Mouse (Mus musculus) heart, postnatal 10 days (tissue): ENCODE results near the gene Mum1. TPM values are rescaled to one million over a fixed set of nuclear protein-coding genes. Genes with fewer than 3 reads are reported as not detected.
A peak's percentile ranks its signal among the peaks of the same experiment; 100 is the strongest.

ENCODE experiments used
- DNase-seq, 2 experiments: peaks; one replicate each; pipeline ENCODE4 v3.0.0; 2021
- intact Hi-C: fragments of 180-260 bp; cut with DNase I; formaldehyde crosslinking; loops from one replicate; pipeline ENCODE4 v1.15.1; 2025
- total RNA-seq, 2 experiments: library from RNA; stranded (reverse); gene quantifications; 2 replicates each; pipeline ENCODE4 v1.2.3; 2021

Mum1 gene
- total RNA-seq, 2 experiments from 2014 or later = 20.3 to 23.1 TPM

GRCm38 (mm10) chr10:80248971-80249640 is 22.9 kb downstream of the Mum1 start, which contains the start of gene Ndufs7:
Gene Ndufs7 (plus strand): TSS chr10:80249121.
- intact Hi-C loops = no loop called here

GRCm38 (mm10) chr10:80250059-80250458 is 23.8 kb downstream of the Mum1 start:
- intact Hi-C loops = no loop called here
- no peak for DNase-seq

More at GRCm38 (mm10) chr10:80248971-80249640, 22.9 kb downstream of the Mum1 start, which contains the start of gene Ndufs7:
- peak; percentile 97 to 98 for DNase-seq

GRCm38 (mm10) chr10:80250573-80250972 is 24.3 kb downstream of the Mum1 start:
- intact Hi-C loops = no loop called here
- no peak for DNase-seq

- no peak for DNase-seq
- intact Hi-C loops = no loop called here
Measured at GRCm38 (mm10) chr10:80252011-80252410, 25.8 kb downstream of the Mum1 start.

GRCm38 (mm10) chr10:80252493-80253274 is 26.4 kb downstream of the Mum1 start:
- intact Hi-C loops = no loop called here
- DNase-seq = peak; percentile 67 to 76

GRCm38 (mm10) chr10:80253551-80253950 is 27.3 kb downstream of the Mum1 start:
- intact Hi-C loops = no loop called here
- DNase-seq = no peak

GRCm38 (mm10) chr10:80254331-80255297 is 28.4 kb downstream of the Mum1 start:
- no peak for DNase-seq
- intact Hi-C loops = no loop called here

- DNase-seq = peak; percentile 54 to 56
- intact Hi-C loops = no loop called here
Measured at GRCm38 (mm10) chr10:80255881-80256535, 29.8 kb downstream of the Mum1 start.

- intact Hi-C loops = no loop called here
Measured at GRCm38 (mm10) chr10:80257936-80258335, 31.7 kb downstream of the Mum1 start.

GRCm38 (mm10) chr10:80258752-80259462 is 32.7 kb downstream of the Mum1 start:
- DNase-seq = no peak
- intact Hi-C loops = no loop called here

More at GRCm38 (mm10) chr10:80257936-80258335, 31.7 kb downstream of the Mum1 start:
- no peak for DNase-seq

GRCm38 (mm10) chr10:80259463-80259805 is 33.2 kb downstream of the Mum1 start:
- DNase-seq = no peak

GRCm38 (mm10) chr10:80259861-80260641 is 33.8 kb downstream of the Mum1 start:
- intact Hi-C loops = no loop called here
- peak; percentile 78 to 80 for DNase-seq

More at GRCm38 (mm10) chr10:80259463-80259805, 33.2 kb downstream of the Mum1 start:
- intact Hi-C loops = no loop called here

GRCm38 (mm10) chr10:80260642-80261584 is 34.7 kb downstream of the Mum1 start, which contains the start of the genes Gamt and Dazap1:
Gene Gamt (minus strand): TSS chr10:80261012.
Gene Dazap1 (plus strand): TSS chr10:80261486.
- intact Hi-C loops = no loop called here
- peak; percentile 98 to 99 for DNase-seq

- DNase-seq = peak; percentile 97 to 99
- intact Hi-C loops = no loop called here
Measured at GRCm38 (mm10) chr10:80261585-80261968, 35.3 kb downstream of the Mum1 start.

GRCm38 (mm10) chr10:80262169-80262568 is 35.9 kb downstream of the Mum1 start:
- intact Hi-C loops = no loop called here
- DNase-seq = no peak

- DNase-seq = no peak
- intact Hi-C loops = no loop called here
Measured at GRCm38 (mm10) chr10:80262776-80263365, 36.6 kb downstream of the Mum1 start.
